Mouse (Mus musculus): ENCODE data around the gene Ccdc152.
A peak's percentile ranks its signal among the peaks of the same experiment; 100 is the strongest.
"Not testable (repeated sequence)": the region's sequence is repeated elsewhere in the genome, so short reads cannot be mapped to it uniquely, and the experiment has no call there.

The Ccdc152 gene

DNA sequence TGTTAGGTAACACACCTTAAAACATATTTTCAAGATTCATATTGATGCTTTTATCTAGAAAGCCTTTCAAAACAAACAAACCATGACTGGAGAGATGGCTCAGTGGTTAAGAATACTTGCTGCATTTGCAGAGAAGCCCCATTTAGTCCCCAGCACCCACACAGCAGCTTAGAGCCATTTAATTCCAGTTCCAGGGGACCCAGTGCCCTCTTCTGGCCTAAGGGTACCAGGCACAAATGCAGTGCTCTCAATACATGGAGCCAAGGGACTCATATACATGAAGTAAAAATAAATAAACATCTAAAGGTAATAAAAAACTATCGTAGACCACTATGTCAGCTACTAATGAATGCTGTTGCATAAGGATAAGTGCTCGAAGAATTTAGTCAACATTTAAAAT, 25.9 kb downstream of the Ccdc152 start:
- no peak for DNase-seq

DNA sequence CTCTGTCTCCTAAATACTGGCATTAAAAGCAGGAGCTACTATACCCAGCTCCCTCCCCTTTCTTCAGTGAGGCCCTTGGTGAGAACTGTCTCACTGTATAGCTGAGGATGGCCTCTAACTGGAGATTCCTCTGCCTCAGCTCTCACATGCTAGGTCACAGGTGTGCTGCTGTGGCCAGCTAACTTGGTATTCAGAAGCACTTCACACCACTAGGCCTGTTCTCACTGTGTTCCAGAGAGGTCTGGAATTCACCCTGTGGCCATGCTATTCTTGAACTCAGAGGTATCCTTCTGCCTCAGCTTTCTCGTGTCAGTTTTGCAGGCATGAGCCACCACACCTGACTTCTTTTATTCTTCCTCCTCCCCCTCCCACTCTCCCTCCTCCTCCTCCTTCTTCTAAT, 30.1 kb downstream of the Ccdc152 start:
- no peak for DNase-seq

DNA sequence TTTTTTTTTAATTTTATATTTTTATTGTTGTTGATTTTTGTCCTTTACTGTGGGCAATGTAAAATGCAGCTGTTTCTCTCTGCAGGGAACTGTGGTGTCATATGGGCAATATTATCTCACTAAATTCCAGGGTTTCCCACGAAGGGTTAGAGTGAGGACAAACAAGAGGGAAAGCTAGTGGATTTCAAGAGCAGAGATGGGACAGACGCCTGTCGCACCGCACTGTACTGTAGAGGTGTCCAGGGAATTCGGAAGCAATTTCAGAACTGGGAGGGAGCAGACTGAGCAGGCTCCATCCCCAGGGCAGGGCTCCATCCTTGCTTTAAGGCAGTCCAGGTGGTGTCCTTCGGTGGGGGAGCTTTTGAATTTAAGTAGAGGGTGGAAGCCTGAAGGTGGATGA, 32.1 kb downstream of the Ccdc152 start:
- no peak for DNase-seq

DNA sequence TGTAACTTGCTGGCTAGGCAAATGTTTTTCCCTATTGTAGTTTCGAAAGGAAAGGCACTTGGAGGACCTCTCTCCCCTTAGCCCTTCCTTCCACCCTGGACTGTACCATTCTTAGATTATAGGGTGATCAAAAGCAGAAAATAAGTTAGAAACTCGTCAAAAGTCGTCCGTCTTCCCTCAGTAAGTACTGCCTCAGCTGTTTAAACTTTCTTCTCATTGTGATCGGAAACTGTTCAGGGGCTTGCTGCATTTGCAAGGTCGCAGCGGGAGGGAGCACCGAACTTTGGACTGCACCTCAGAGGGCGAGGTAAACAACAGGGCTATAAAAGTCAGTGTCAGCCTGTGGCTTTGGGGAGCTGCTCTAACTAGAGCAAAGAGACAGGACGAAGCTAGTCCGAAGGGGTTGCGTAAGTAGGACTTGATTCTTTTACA, 32.7 kb downstream of the Ccdc152 start:
- peak; percentile 71 for DNase-seq

DNA sequence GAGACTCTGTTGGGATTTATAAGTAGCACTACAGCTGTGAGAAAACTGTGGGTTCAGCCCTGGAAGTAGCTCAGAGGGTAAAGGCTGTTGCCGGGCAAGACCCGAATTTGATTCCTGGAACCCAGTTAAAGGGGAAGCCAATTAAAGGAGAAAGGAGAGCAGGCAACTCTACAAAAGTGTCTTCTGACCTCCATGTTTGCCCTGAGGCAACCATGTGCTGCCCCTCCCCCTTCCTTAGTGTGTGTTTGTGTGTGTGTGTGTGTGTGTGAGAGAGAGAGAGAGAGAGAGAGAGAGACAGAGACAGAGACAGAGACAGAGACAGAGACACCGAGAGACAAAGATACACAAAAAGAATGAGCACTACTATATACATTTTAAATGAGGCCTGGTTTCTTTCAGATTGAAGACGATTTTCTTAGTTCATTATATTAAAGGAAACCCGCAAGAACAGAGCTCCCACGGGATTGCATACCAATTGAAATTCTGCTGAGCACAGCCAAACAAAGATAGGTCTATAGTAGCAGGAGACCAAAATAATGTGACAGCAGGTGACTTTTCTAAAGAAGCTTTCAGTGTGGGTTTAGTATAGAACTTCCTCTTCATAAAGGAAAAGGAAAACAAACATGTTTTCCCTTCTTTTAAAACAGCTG, 33.2 kb downstream of the Ccdc152 start:
- DNase-seq = no peak

DNA sequence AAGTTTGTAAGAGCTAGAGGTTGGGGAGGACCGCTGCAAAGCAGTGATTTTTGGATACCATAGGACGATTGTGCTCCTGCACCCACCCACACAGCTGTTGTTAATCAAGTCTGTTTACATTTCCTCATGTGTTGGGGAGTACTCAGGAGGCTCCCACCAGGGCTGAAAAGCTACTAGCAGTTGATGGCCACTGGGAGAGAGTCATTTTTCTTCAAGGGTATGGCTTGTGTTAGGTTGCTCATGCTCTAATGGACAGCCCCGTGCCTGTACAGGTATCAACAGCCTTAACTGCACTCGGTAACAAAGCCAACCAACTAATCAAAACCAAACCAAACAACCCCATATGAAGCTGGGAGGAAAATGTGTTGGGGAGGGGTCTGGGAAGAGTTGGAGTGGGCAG, 33.8 kb downstream of the Ccdc152 start:
- no peak for DNase-seq

DNA sequence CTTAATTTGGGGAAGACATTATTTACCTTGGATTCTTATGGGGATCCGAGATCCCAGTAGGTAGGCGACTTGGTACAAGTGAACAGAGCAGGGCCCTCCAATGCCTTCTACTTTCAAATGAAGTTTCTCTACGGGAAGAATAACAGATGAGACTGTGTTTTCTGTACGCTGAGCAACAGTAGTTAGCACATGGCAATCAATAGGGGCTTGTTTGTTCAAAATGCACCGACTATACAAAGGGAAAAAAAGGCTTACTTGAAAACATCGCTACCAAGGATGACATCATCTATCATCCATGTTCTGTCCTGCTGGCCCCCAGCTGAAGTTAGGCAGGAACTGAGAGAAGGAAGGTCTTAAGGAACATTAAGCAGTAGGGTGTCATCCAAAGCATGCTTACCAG, 35.1 kb downstream of the Ccdc152 start, which contains the start of gene Selenop:
Gene Selenop, plus strand, starts transcription at position 301 of the 400 bp plus-strand sequence.
- DNase-seq = no peak

DNA sequence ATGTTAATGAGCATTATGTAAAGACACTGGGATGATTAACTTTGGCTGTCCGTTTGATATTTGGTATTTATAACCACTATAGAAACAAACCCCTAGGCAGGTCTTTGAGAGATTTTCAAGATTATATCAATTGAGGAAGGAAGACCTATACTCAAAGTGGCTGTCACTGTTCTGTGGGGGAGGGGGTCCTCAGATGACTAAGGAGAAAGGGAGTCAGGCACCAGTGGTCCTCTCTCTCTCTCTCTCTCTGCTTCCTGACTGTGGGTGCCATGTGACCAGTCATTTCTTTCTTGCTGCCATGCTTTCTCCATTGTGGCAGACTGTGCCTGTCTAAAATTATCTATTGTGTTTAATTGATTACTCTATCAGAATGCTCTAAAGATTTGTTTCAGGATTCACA, 38.5 kb downstream of the Ccdc152 start:
- DNase-seq = no peak

DNA sequence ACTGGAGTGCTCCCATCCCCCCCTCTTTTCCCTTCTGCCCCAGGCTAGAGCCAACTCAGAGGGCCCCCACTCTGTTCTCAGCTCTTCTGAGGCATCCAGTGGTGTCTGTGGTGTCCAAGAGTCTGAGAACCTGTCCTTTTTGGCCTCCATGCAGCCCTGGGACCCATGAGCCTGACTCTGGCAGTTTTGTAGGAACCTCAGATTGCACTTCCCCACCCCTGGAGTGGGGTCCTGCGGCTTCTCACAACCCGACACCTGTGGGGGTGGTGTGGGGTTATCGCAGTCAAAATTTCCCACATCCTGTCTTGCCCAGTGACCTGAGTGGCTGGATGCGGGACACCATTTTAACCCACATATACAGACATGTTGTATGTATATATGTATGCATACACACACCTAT, 39.0 kb downstream of the Ccdc152 start:
- no peak for DNase-seq

DNA sequence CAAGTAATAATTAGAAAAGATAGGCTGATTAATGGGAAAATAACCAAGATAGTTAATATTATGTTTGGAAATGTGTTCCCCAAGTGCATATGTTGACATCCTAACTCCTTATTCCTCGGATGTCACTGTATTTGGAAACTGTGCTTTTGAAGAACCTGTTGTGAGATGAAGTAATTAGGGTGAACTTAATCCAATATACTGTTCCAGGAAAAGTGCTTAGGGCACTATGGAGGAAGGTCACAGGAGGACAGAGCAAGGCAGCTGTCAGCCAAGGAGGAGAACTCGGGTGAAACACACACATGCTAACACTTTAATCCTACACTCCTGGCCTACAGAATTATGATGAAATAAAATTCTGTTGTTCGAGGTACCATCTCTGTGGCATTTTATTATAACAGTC, 40.4 kb downstream of the Ccdc152 start:
- DNase-seq = no peak

DNA sequence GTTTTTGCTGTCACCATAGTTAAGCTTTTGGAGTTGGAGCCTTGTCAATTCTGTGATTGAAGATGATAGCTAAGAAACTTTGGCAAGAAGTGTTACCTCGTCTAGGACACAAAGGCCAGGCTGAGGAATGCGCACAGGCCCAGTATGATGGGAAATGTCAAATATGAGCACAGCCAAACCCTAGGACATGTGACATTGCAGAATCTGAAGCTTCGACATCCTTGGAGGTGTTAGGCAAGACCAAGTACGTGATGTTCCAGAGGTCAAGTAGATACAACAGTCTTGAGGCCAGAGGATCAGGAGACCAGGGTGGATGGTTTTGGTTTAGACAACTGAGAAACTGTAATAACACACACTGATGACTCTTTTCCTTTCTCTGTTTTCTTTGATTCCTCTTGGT, 43.0 kb downstream of the Ccdc152 start:
- DNase-seq = no peak

DNA sequence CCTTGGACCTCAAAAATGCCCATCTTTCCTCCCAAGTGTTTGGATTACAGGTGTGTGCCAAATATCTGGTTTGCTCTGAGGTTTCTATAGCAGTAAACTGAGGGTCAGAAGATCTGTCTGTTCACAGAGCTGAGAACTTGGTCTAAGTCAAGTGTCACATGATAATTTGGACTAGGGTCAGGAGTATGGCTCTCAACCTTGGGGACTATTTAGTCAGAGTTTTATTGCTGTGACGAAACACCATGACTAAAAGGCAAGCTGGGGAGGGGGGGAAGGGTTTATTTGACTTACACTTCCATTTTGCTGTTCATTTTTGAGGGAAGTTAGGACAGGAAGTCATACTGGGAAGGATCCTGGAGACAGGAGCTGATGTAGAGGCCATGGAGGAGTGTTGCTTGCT, 44.3 kb downstream of the Ccdc152 start:
- no peak for DNase-seq

DNA sequence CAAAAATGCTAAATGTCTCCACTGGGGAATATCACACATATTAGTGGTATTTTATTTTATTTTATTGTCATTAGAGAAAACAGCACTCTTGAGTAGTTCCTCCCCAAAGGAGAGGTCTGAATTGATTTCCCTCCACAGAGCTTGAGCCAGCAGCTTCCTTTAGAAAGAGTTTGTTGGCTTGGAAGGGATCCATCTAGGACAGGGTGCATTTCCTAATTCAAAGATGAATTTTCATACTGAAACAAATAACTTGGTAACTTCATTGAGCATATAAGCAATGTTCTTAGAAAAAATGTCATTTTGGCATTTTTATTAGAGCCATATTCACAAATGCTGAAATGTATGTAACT, 51.6 kb downstream of the Ccdc152 start:
- DNase-seq = no peak

DNA sequence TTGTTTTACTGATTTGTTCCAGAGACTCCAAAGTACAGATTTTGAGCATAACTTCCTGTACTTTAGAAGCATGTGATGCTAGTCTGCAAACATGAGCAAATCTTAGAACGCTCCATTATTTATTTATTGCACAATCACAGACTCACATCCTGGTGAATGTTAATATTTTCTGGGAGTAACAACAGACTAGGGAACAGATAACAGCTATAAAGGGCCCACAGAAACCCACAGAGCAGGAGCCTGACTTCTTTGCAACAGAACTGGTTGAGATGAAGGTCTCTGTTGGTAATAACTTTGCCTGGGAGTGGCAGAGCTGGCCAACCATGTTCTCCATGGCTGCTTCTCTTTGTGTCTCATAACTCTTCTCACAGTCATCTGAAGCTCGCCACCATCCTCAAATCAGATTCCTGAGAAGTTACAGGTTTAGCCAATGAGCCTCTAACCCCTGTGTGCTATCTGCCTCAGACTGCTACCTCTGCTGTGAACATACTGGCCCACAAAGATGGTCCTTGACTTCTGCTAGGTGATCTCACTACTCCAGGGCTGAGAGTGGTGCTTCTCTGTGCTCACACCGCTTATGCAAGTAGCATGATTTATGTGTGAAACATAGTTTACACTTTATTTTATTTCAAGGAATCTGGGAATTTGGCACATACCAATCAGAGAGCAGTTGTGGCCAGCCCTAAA, 52.2 kb downstream of the Ccdc152 start:
- no peak for DNase-seq

DNA sequence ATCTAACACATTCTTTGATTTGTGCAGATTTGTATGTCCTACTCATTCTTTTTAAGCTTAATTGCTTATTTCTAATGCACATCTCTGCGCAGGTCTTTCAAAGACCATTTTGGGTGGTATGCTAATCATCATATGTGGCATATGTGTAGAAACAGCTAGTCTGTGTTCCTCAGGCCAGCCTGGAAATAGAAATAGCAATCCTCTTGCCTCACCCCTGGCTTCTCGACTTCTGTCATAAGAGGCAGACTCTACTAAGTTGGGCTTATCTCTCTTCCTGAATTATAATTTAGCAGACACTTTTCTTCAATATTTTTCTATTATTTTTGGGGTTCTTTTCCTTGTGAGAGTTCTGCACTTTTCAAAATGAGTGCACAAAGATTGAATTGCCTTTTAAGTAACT, 52.7 kb downstream of the Ccdc152 start:
- DNase-seq = no peak

DNA sequence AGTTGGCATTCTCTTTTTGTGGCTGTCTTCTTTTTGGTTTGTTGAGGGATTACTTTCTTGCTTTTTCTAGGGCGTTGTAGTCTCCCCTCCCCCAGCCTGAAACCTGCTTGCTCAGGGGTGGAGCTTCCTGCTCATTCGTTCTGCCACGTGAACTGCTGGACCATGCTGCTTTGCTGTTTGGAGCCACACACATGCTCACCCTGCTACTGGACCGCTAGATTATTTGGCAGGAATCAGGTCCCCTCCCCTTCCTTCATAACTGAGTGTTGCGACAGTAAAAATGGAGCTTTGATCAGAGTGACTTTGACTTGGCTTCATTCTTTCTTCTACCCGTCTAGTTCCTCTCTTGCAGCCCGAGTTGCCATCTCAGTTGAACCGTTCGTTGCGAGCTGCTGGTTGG, 58.3 kb downstream of the Ccdc152 start:
- not testable (repeated sequence) for DNase-seq

DNA sequence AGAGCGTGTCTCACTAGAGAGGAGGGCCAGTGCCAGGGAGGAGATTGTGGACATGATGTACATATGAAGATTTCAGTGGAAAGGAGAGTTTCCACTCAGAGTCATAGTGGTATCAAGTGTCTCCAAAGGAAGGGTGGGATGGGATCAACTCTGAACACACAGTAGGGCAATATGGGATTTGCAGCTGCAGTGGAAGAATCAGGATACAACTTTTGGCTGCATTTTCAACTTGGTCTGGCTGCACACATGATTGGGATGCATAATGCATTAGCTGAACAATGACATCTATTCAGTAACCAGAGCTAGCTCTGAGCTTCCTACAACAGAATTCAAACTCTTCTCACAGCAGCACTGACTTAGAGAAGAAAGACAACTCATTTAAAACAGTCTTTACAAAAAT, 65.4 kb downstream of the Ccdc152 start:
- DNase-seq = no peak

DNA sequence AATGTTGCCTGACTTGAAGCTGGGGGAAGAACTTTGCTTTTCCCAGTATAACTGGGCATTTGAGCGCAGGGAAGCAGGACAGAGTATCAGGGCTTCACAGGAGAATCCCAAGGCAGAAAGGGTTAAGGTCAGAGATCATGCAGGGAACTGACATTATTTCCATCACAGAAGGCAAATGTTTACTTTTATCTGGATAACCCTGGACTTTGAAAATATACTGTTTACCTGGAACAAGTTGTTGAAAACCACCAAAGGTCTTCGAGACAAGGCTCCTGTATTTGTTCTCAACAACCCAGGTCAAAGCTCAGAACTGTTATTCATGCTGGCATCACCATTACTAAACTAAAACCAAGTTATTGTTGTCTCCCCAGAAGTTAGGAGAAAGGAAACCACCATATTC, 67.0 kb downstream of the Ccdc152 start:
- DNase-seq = no peak

DNA sequence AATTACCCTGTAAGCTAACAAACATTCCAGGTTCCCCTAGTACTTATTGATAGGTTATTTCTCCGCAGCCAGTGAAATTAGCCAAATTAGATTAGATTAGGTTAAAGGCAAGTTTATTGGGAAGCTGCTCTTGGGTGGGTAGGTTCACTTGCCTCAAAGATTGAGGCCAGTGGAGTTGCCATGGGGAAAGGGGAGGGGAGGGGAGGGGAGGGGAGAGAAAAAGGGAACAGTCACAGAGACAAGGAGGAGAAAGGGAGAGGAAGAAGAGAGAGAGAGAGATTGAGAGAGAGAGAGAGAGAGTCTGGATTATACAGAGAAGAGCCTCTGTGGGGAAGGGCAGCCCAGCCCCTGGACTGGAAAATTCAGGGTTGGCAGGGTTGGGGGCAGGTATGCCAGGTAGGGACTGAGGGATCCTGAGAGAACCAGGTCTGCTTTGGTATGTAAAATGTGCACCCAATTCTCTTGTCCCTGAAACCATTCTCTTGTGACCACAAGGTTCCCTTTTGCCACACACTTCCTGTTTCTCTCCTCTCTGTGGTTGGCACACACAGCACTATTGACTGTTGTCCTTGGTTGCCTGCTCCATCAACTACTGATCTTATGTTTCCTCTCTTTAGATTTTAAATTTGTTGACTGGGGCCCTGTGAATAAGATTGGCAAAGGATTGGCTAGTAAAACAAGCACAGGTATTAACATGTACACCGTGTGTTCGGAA, 69.3 kb downstream of the Ccdc152 start:
- DNase-seq = no peak

DNA sequence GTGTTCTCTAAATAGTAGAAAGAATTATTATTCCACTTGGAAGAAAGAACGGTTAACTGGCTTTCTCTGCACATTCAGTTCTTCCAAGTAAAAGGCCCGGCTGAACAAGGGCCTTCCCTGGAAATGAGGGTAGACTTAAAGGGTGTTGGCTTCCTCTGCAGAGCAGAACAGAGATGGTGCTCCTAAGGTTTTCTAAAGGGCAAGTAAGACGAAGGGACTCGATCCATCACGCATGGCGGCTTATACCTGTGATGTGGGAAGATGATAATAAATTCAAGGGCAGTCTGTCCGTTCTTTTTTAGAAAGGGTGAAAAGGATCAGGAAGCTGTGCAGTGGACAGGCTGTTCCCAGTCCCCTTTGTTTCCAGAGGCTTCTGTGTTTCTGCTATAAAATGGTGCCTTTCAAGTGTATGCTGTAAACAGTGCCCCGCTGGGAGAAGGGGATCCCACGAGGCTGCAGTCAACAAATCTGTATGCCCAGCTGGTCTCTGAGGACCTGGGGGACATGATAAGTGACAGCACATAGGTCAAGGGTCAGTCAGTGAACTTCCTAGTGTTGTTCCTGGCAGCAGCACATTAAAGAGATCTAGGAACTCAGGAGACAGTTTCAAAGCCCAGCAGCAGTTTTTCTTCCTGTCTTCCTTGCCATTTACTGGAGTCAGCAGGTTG, 71.0 kb downstream of the Ccdc152 start:
- no peak for DNase-seq

DNA sequence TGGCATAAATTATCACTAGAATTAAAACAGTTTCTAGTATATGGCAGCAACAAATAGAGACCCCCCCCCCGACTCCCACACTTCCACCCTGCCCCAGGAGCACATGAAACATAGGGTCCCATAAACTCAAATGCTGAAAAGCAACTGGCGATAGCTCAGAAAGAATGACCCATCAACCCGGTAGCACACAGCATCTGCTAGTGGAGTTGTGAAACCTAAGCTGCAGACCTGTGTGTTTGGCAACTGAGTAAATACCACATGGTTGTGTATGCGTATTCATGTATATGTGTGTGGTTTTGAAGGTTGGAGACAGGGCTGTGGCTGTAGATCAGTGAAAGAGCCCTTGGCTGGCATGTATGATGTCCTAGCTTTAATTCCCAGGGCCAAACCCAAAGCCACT, 72.3 kb downstream of the Ccdc152 start:
- no peak for DNase-seq

All from liver (tissue).